Mouse (Mus musculus): ENCODE results near the gene Fam189a1. TPM values are rescaled to one million over a fixed set of nuclear protein-coding genes. Genes with fewer than 3 reads are reported as not detected.

Fam189a1 gene
- total and polyA plus RNA-seq, 3 experiments, result 0.10 TPM; not detected in 2

- peaks cover 5% of the 10 kb centered on the region for H3K27me3 ChIP-seq (replicated peaks)
- H3K79me2 ChIP-seq (replicated peaks; ENCODE audit: control insufficient read depth, extremely low read depth, insufficient read depth, poor library complexity, severe bottlenecking), result no peaks in the 10 kb centered on the region
- H3K4me2 ChIP-seq (ENCODE audit: insufficient read depth, low read depth, poor library complexity, severe bottlenecking), result no peak overlapping the region
- no peaks in the 10 kb centered on the region for H3K4me1 ChIP-seq (ENCODE audit: control insufficient read depth in 1 of 2, insufficient read depth in 2 of 2)
- in situ Hi-C loops (cut with MboI; ENCODE audit: low pct_ligation_motif_present, low pct_unique_long_range_greater_than_20kb, low sequenced_read_pairs) (no loop called here), dilution Hi-C loops (cut with MboI; ENCODE audit: extremely low pct_ligation_motif_present, extremely low pct_unique_long_range_greater_than_20kb, low sequenced_read_pairs) (no loop called here)
- TF ChIP-seq NRF1 (IDR thresholded peaks at IDR 0.05; ENCODE audit: low read depth, low read length) (no peak), MAZ (IDR thresholded peaks at IDR 0.05; ENCODE audit: low read depth, low read length) (no peak), KAT2A (IDR thresholded peaks at IDR 0.05; ENCODE audit: insufficient replicate concordance, low read length) (no peak)
- no peaks in the 10 kb centered on the region for H3K9me3 ChIP-seq (replicated peaks; ENCODE audit: low read length)
- H3K27ac ChIP-seq (ENCODE audit: insufficient read depth, low read depth), result no peak overlapping the region
- DNase-seq (ENCODE audit: extremely low read depth), result no peak
- no peak overlapping the region for H3K9ac ChIP-seq (ENCODE audit: insufficient read depth, low read depth)
- H3K36me3 ChIP-seq (replicated peaks in 1 of 2; ENCODE audit: control insufficient read depth in 1 of 2, insufficient read depth in 1 of 2, low read length in 1 of 2), result no peaks in the 10 kb centered on the region
- no peak overlapping the region for H3K4me3 ChIP-seq (replicated peaks in 1 of 3; ENCODE audit: low read depth in 2 of 3, low read length in 2 of 3, poor library complexity in 1 of 3)
Measured at GRCm38 (mm10) chr7:64999718-65000214, 156.6 kb downstream of the Fam189a1 start.

- in situ Hi-C loops (cut with MboI; ENCODE audit: low pct_ligation_motif_present, low pct_unique_long_range_greater_than_20kb, low sequenced_read_pairs), result no loop called here
Measured at GRCm38 (mm10) chr7:64997743-64998142, 158.6 kb downstream of the Fam189a1 start.

GRCm38 (mm10) chr7:64995946-64996444 lies 160.4 kb downstream of the Fam189a1 start:
- no peaks in the 10 kb centered on the region for H3K36me3 ChIP-seq (replicated peaks in 1 of 2; ENCODE audit: control insufficient read depth in 1 of 2, insufficient read depth in 1 of 2, low read length in 1 of 2)
- no peak overlapping the region for H3K4me2 ChIP-seq (ENCODE audit: insufficient read depth, low read depth, poor library complexity, severe bottlenecking)
- dilution Hi-C loops (cut with MboI; ENCODE audit: extremely low pct_ligation_motif_present, extremely low pct_unique_long_range_greater_than_20kb, low sequenced_read_pairs) (no loop called here), in situ Hi-C loops (cut with MboI; ENCODE audit: low pct_ligation_motif_present, low pct_unique_long_range_greater_than_20kb, low sequenced_read_pairs) (no loop called here)
- H3K9me3 ChIP-seq (replicated peaks; ENCODE audit: low read length), result no peaks in the 10 kb centered on the region
- no peak overlapping the region for H3K27ac ChIP-seq (ENCODE audit: insufficient read depth, low read depth)
- no peak for TF ChIP-seq CHD1 (IDR thresholded peaks at IDR 0.05; ENCODE audit: low read depth, low read length)
- TF ChIP-seq UBTF (IDR thresholded peaks at IDR 0.05; ENCODE audit: low read depth, low read length), result no peak
- no peak for TF ChIP-seq ELF1 (IDR thresholded peaks at IDR 0.05; ENCODE audit: low read depth, low read length)
- no peak for TF ChIP-seq BHLHE40 (IDR thresholded peaks at IDR 0.05; ENCODE audit: low read depth, low read length)
- TF ChIP-seq TBP (conservative IDR thresholded peaks at IDR 0.05; ENCODE audit: low read depth, low read length), result no peak
- TF ChIP-seq HCFC1 (IDR thresholded peaks at IDR 0.05; ENCODE audit: low read depth, low read length), result no peak
- TF ChIP-seq IRF4 (IDR thresholded peaks at IDR 0.05; ENCODE audit: low read depth, low read length), result no peak
- TF ChIP-seq JUN (IDR thresholded peaks at IDR 0.05; ENCODE audit: insufficient read depth, low read depth, low read length), result no peak
- no peak for TF ChIP-seq POLR2A (IDR thresholded peaks at IDR 0.05; ENCODE audit: low read depth, low read length)
- no peaks in the 10 kb centered on the region for H3K4me1 ChIP-seq (ENCODE audit: control insufficient read depth in 1 of 2, insufficient read depth in 2 of 2)
- no peak overlapping the region for H3K4me3 ChIP-seq (replicated peaks in 1 of 3; ENCODE audit: low read depth in 2 of 3, low read length in 2 of 3, poor library complexity in 1 of 3)
- DNase-seq (ENCODE audit: extremely low read depth), result no peak
- H3K79me2 ChIP-seq (replicated peaks; ENCODE audit: control insufficient read depth, extremely low read depth, insufficient read depth, poor library complexity, severe bottlenecking), result no peaks in the 10 kb centered on the region
- no peak overlapping the region for H3K9ac ChIP-seq (ENCODE audit: insufficient read depth, low read depth)
- H3K27me3 ChIP-seq (replicated peaks), result peaks cover 8% of the 10 kb centered on the region

More at GRCm38 (mm10) chr7:64997743-64998142, 158.6 kb downstream of the Fam189a1 start:
- Histone ChIP-seq H3K79me2 (replicated peaks; ENCODE audit: control insufficient read depth, extremely low read depth, insufficient read depth, poor library complexity, severe bottlenecking) (no peaks in the 10 kb centered on the region), H3K9ac (ENCODE audit: insufficient read depth, low read depth) (no peak overlapping the region), H3K9me3 (replicated peaks; ENCODE audit: low read length) (no peaks in the 10 kb centered on the region), H3K27ac (ENCODE audit: insufficient read depth, low read depth) (no peak overlapping the region), H3K27me3 (replicated peaks) (peaks cover 5% of the 10 kb centered on the region), H3K4me1 (ENCODE audit: control insufficient read depth in 1 of 2, insufficient read depth in 2 of 2) (no peaks in the 10 kb centered on the region), H3K4me3 (replicated peaks in 1 of 3; ENCODE audit: low read depth in 2 of 3, low read length in 2 of 3, poor library complexity in 1 of 3) (no peak overlapping the region), H3K4me2 (ENCODE audit: insufficient read depth, low read depth, poor library complexity, severe bottlenecking) (no peak overlapping the region), H3K36me3 (replicated peaks in 1 of 2; ENCODE audit: control insufficient read depth in 1 of 2, insufficient read depth in 1 of 2, low read length in 1 of 2) (no peaks in the 10 kb centered on the region)
- dilution Hi-C loops (cut with MboI; ENCODE audit: extremely low pct_ligation_motif_present, extremely low pct_unique_long_range_greater_than_20kb, low sequenced_read_pairs), result no loop called here
- no peak for TF ChIP-seq ZMIZ1 (IDR thresholded peaks at IDR 0.05; ENCODE audit: low read depth, low read length)
- no peak for TF ChIP-seq GABPA (IDR thresholded peaks at IDR 0.05; ENCODE audit: insufficient replicate concordance, low read depth, low read length)
- no peak for TF ChIP-seq UBTF (IDR thresholded peaks at IDR 0.05; ENCODE audit: low read depth, low read length)
- no peak for TF ChIP-seq MAX (IDR thresholded peaks at IDR 0.05; ENCODE audit: low read length)
- TF ChIP-seq SIN3A (IDR thresholded peaks at IDR 0.05; ENCODE audit: low read length), result no peak
- no peak for DNase-seq (ENCODE audit: extremely low read depth)
